Mouse (Mus musculus): ENCODE measurements around the gene Sytl3.

Gene Sytl3

GRCm38 (mm10) chr17:6777629-6778331 lies 118.9 kb downstream of the Sytl3 start:
- DNase-seq (ENCODE audit: low spot score in 2 of 2) = no peak

- DNase-seq (ENCODE audit: low spot score in 2 of 2) = no peak
Observed at GRCm38 (mm10) chr17:6778332-6778683, 119.4 kb downstream of the Sytl3 start.

GRCm38 (mm10) chr17:6778771-6779509 lies 120.0 kb downstream of the Sytl3 start:
- DNase-seq (ENCODE audit: low spot score in 2 of 2) = peak; percentile 37 to 47

DNA sequence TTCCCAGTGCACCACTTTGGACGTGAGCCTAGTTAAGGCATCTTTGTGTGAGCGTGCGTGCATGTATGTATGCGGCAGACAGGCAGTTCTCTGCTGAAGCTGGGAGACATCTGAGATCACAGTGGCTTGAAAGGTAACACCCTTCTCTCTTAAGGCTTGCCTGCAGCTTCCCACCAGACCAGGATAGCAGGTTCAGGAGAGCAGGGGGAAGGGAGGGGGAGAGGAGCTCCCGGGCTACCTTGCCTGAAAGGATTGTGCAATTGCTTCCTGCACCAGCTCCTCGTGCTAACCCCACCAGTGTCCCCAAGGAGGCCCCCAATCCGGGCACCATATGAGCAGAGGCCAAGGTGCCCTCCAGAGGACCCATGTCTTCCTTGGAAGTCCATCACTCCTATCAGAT lies 120.7 kb downstream of the Sytl3 start:
- DNase-seq (ENCODE audit: low spot score in 2 of 2) = peak in 1 of 2 experiments; percentile 33

GRCm38 (mm10) chr17:6780521-6781115 lies 121.7 kb downstream of the Sytl3 start:
- DNase-seq (ENCODE audit: low spot score in 2 of 2) = no peak

GRCm38 (mm10) chr17:6781273-6781672 lies 122.4 kb downstream of the Sytl3 start:
- DNase-seq (ENCODE audit: low spot score in 2 of 2) = no peak

GRCm38 (mm10) chr17:6782033-6782526 lies 123.2 kb downstream of the Sytl3 start:
- DNase-seq (ENCODE audit: low spot score in 2 of 2) = peak; percentile 25 to 60

- DNase-seq (ENCODE audit: low spot score in 2 of 2) = peak; percentile 85 to 87
Observed at GRCm38 (mm10) chr17:6782611-6783005, 123.7 kb downstream of the Sytl3 start, which contains the start of gene Ezr. Gene Ezr (minus strand): TSS chr17:6782784.

DNA sequence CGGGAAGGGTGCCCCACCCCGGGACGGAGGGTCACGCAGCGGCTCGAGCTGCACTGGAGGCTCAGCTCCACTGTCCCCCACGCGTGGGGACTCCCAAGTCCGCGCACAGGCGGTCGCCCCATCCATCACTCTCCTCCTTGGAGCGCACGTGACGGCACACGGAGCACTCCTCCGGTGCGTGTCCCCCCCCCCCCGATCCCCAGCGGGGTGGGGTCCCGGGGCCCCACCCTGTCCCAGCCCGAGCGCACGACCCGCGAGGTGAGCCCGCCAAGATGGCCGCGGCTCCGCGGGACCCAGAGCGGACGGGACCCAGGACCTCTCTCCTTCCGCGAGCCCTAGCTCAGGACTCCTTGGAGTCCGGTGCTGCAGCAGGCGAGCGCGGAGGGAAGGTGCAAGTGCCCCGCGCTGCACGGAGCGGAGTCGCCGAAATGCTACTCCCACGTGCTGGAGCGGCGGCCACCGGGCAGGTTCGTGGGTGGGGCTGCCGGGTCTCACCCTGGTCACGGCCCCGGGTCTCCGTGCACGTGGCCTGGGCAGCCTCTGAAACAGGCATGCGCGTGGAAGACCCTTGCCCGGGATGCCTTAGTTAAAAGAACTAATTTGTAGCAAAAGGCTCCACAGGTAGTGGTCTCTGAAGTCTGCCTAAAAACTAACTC lies 124.2 kb downstream of the Sytl3 start:
- DNase-seq (ENCODE audit: low spot score in 2 of 2) = peak; percentile 30 to 59

GRCm38 (mm10) chr17:6783756-6784357 lies 125.0 kb downstream of the Sytl3 start:
- no peak for DNase-seq (ENCODE audit: low spot score in 2 of 2)

DNA sequence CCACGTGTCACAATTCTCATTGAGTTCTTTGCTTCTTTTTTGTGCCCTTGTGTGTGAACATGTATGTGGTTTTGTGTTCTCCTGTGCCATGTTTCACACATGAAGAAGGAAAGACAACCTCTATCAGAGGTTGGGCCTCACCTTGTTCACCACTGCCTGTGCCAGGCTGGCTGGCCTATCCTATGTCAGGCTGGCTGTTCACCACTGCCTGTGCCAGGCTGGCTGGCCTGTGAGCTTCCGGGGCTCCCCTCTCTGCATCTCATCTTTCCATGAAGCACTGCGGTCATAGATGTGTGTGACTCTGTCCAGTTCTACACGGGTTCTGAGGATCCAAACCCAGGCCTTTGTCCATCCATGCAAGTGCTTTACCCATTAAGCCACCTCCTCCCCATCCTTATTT lies 128.3 kb downstream of the Sytl3 start:
- DNase-seq (ENCODE audit: low spot score in 2 of 2) = no peak
